8 mouse cellular contexts compared by ENCODE assay signal in genomic region chr7:101320399-101321217, GRCm38 (mm10). TPM values are rescaled to one million over a fixed set of nuclear protein-coding genes. Genes with fewer than 3 reads are reported as not detected.
DNase-seq lines count a peak whose midpoint lies in the region; ATAC-seq and TF ChIP-seq lines count a peak whose summit lies in the region.

No protein-coding gene starts in this region.

- DNase-seq in gastrocnemius, postnatal 10 days, result peak; percentile 33
- no peak for DNase-seq in gastrocnemius, postnatal 14 days
- no peak for DNase-seq in CH12.LX (ENCODE audit: extremely low read depth)
- DNase-seq in cerebellum, postnatal 36 days, result peak; percentile 63 to 71
- peak; percentile 33 for DNase-seq in heart, postnatal 4 days
- DNase-seq in large intestine, adult 2 months (ENCODE audit: low read depth, low spot score), result peak; percentile 67
- no peak for DNase-seq in layer of hippocampus, postnatal 14 days (ENCODE audit: low spot score in 2 of 2)

- intact Hi-C loops in gastrocnemius, postnatal 14 days (cut with DNase I; ENCODE audit: low total_unique reads), result no loop called here

- H3K79me2 ChIP-seq in CH12.LX (replicated peaks; ENCODE audit: control insufficient read depth, extremely low read depth, insufficient read depth, poor library complexity, severe bottlenecking), result no peaks in the 10 kb centered on the region

- no peaks in the 10 kb centered on the region for H3K9me3 ChIP-seq in CH12.LX (replicated peaks; ENCODE audit: low read length)
- H3K9me3 ChIP-seq in midbrain, embryonic 16.5 days (replicated peaks; ENCODE audit: control insufficient read depth, low read length, poor library complexity, severe bottlenecking), result no peaks in the 10 kb centered on the region

- no peaks in the 10 kb centered on the region for H3K36me3 ChIP-seq in CH12.LX (replicated peaks in 1 of 2; ENCODE audit: control insufficient read depth in 1 of 2, insufficient read depth in 1 of 2, low read length in 1 of 2)
- H3K36me3 ChIP-seq in midbrain, embryonic 16.5 days (ENCODE audit: control insufficient read depth, insufficient read depth, low read length), result no peaks in the 10 kb centered on the region

- peak; percentile 81 for ATAC-seq in midbrain, embryonic 16.5 days

- peak overlapping the region; percentile 57 for H3K9ac ChIP-seq in CH12.LX (ENCODE audit: insufficient read depth, low read depth)
- H3K9ac ChIP-seq in midbrain, embryonic 16.5 days (ENCODE audit: low read depth, low read length), result peak overlapping the region; percentile 79

- no peak overlapping the region for H3K27ac ChIP-seq in CH12.LX (ENCODE audit: insufficient read depth, low read depth)
- no peak overlapping the region for H3K27ac ChIP-seq in midbrain, embryonic 16.5 days (ENCODE audit: low read length)

- 3% methylated on average over 36 of the region's 37 CpGs for WGBS in large intestine, adult 2 months
- WGBS in midbrain, embryonic 16.5 days, result 4% methylated on average over 25 of the region's 37 CpGs

- peak overlapping the region; percentile 45 to 66 (median 46) for H3K4me3 ChIP-seq in CH12.LX (replicated peaks in 1 of 3; ENCODE audit: low read depth in 2 of 3, low read length in 2 of 3, poor library complexity in 1 of 3)
- peak overlapping the region; percentile 79 for H3K4me3 ChIP-seq in midbrain, embryonic 16.5 days (ENCODE audit: low read depth, low read length)

- peak overlapping the region; percentile 97 for H3K4me2 ChIP-seq in CH12.LX (ENCODE audit: insufficient read depth, low read depth, poor library complexity, severe bottlenecking)
- H3K4me2 ChIP-seq in midbrain, embryonic 16.5 days (ENCODE audit: low read length), result peak overlapping the region; percentile 99

- dilution Hi-C loops in CH12.LX (cut with MboI; ENCODE audit: extremely low pct_ligation_motif_present, extremely low pct_unique_long_range_greater_than_20kb, low sequenced_read_pairs), result no loop called here

- in situ Hi-C loops in CH12.LX (cut with MboI; ENCODE audit: low pct_ligation_motif_present, low pct_unique_long_range_greater_than_20kb, low sequenced_read_pairs), result no loop called here

- peaks cover 44% of the 10 kb centered on the region for H3K27me3 ChIP-seq in CH12.LX (replicated peaks)
- H3K27me3 ChIP-seq in midbrain, embryonic 16.5 days (ENCODE audit: control insufficient read depth, insufficient read depth, low read depth, low read length), result no peaks in the 10 kb centered on the region

- H3K4me1 ChIP-seq in CH12.LX (ENCODE audit: control insufficient read depth in 1 of 2, insufficient read depth in 2 of 2), result peaks cover 18 to 21% of the 10 kb centered on the region in 2 experiments
- H3K4me1 ChIP-seq in midbrain, embryonic 16.5 days (ENCODE audit: control insufficient read depth, insufficient read depth, low read length), result peaks cover 14% of the 10 kb centered on the region

- no peak for TF ChIP-seq POLR2A in CH12.LX (IDR thresholded peaks at IDR 0.05; ENCODE audit: low read depth, low read length)

- TF ChIP-seq CTCF in CH12.LX (conservative IDR thresholded peaks at IDR 0.05 in 1 of 2, IDR thresholded peaks at IDR 0.05 in 1 of 2; ENCODE audit: low read depth in 2 of 2, low read length in 2 of 2), result no peak

- TF ChIP-seq RAD21 in CH12.LX (IDR thresholded peaks at IDR 0.05; ENCODE audit: low read depth, low read length), result no peak

- no peak for TF ChIP-seq EP300 in CH12.LX (IDR thresholded peaks at IDR 0.05; ENCODE audit: low read length)

TF ChIP-seq in CH12.LX, 34 proteins besides CTCF, POLR2A, EP300 and RAD21:
- TF ChIP-seq MEF2A (IDR thresholded peaks at IDR 0.05; ENCODE audit: borderline replicate concordance, low read depth, low read length) (0 out of 2 replicates have a peak, but pooled peaks have one; percentile 12), NELFE (IDR thresholded peaks at IDR 0.05; ENCODE audit: low read depth, low read length) (0 out of 2 replicates have a peak, but pooled peaks have one; percentile 19), CHD1 (IDR thresholded peaks at IDR 0.05; ENCODE audit: low read depth, low read length) (no peak)

RNA-seq across cellular contexts. Expression of gene Stard10, which starts 3.7 kb away (rescaled TPM):
- total RNA-seq in gastrocnemius, postnatal 10 days (2021), result 10 to 100 TPM; 16.0 to 16.3 TPM
- total RNA-seq in gastrocnemius, postnatal 14 days (2021), result 10 to 100 TPM; 19.1 to 19.9 TPM
- total RNA-seq in CH12.LX (2012; rRNA removed) (7.8 and 12.7 TPM in 2 replicates), CH12.LX (2014; rRNA removed) (1.4 and 2.4 TPM in 2 replicates)
- polyA plus RNA-seq in CH12.LX (2012; ENCODE audit: insufficient read length, low read depth), result 6.7 and 7.9 TPM in 2 replicates
- total RNA-seq in heart, postnatal 4 days (2021), result 10 to 100 TPM; 45.6 to 53.6 TPM
- polyA plus RNA-seq in large intestine, adult 2 months (2012; rRNA removed), result 246 and 277 TPM in 2 replicates
- 6.7 and 8.3 TPM in 2 replicates for polyA plus RNA-seq in midbrain, embryonic 16.5 days (2015; fragmentation: Nextera tagmentation; extraction: Ambion mirVana)
- 10 to 100 TPM; 14.2 to 18.3 TPM for total RNA-seq in layer of hippocampus, postnatal 14 days (2021)

RNA-seq across cellular contexts. Expression of gene Atg16l2, which starts 18.6 kb away (rescaled TPM):
- total RNA-seq in gastrocnemius, postnatal 10 days (2021), result 10 to 100 TPM in 1 of 2 experiments, 1 to 10 TPM in 1; 5.4 to 10.0 TPM
- total RNA-seq in gastrocnemius, postnatal 14 days (2021), result 1 to 10 TPM; 5.7 to 7.3 TPM
- 28.6 and 43.8 TPM in 2 replicates for total RNA-seq in CH12.LX (2012; rRNA removed)
- 15.4 and 19.3 TPM in 2 replicates for total RNA-seq in CH12.LX (2014; rRNA removed)
- polyA plus RNA-seq in CH12.LX (2012; ENCODE audit: insufficient read length, low read depth), result 12.7 and 14.9 TPM in 2 replicates
- total RNA-seq in heart, postnatal 4 days (2021), result 10 to 100 TPM; 13.0 to 16.0 TPM
- polyA plus RNA-seq in large intestine, adult 2 months (2012; rRNA removed), result 10.4 and 15.0 TPM in 2 replicates
- 29.3 and 36.3 TPM in 2 replicates for polyA plus RNA-seq in midbrain, embryonic 16.5 days (2015; fragmentation: Nextera tagmentation; extraction: Ambion mirVana)
- total RNA-seq in layer of hippocampus, postnatal 14 days (2021), result 10 to 100 TPM; 37.0 to 40.1 TPM

RNA-seq across cellular contexts. Expression of gene Arap1, which starts 27.3 kb away (rescaled TPM):
- 10 to 100 TPM; 23.1 to 32.4 TPM for total RNA-seq in gastrocnemius, postnatal 10 days (2021)
- total RNA-seq in gastrocnemius, postnatal 14 days (2021), result 10 to 100 TPM; 19.5 to 21.0 TPM
- total RNA-seq in CH12.LX (2012; rRNA removed), result 31.9 and 38.5 TPM in 2 replicates
- total RNA-seq in CH12.LX (2014; rRNA removed), result 17.8 and 21.2 TPM in 2 replicates
- polyA plus RNA-seq in CH12.LX (2012; ENCODE audit: insufficient read length, low read depth), result 46.1 and 60.0 TPM in 2 replicates
- total RNA-seq in heart, postnatal 4 days (2021), result 10 to 100 TPM; 44.5 to 44.8 TPM
- polyA plus RNA-seq in large intestine, adult 2 months (2012; rRNA removed), result 52.4 and 63.6 TPM in 2 replicates
- 8.8 and 11.4 TPM in 2 replicates for polyA plus RNA-seq in midbrain, embryonic 16.5 days (2015; fragmentation: Nextera tagmentation; extraction: Ambion mirVana)
- total RNA-seq in layer of hippocampus, postnatal 14 days (2021), result 10 to 100 TPM; 18.1 to 22.4 TPM

Comparison
In these comparisons a context has a peak if more than half of its experiments do, and no peak if none do; other contexts are left out.
1. DNase-seq: peak in gastrocnemius, postnatal 10 days (single experiment), cerebellum, postnatal 36 days (2 of 2), heart, postnatal 4 days (single experiment) and large intestine, adult 2 months (single experiment); none in gastrocnemius, postnatal 14 days (single experiment), CH12.LX (single experiment) and layer of hippocampus, postnatal 14 days (0 of 2).